Mouse (Mus musculus) lung, postnatal 0 days (tissue): ENCODE measurements around the gene Grk4.

ENCODE experiments used
- CTCF ChIP-seq: IDR thresholded peaks from 2 replicates; pipeline ENCODE4 v1.5.1; 2016; ENCODE audit warnings: antibody characterized with exemption, mild to moderate bottlenecking
- EP300 ChIP-seq: IDR thresholded peaks from 2 replicates; pipeline ENCODE4 v1.6.1; 2016; ENCODE audit warnings: antibody characterized with exemption, mild to moderate bottlenecking, control low read depth

DNA sequence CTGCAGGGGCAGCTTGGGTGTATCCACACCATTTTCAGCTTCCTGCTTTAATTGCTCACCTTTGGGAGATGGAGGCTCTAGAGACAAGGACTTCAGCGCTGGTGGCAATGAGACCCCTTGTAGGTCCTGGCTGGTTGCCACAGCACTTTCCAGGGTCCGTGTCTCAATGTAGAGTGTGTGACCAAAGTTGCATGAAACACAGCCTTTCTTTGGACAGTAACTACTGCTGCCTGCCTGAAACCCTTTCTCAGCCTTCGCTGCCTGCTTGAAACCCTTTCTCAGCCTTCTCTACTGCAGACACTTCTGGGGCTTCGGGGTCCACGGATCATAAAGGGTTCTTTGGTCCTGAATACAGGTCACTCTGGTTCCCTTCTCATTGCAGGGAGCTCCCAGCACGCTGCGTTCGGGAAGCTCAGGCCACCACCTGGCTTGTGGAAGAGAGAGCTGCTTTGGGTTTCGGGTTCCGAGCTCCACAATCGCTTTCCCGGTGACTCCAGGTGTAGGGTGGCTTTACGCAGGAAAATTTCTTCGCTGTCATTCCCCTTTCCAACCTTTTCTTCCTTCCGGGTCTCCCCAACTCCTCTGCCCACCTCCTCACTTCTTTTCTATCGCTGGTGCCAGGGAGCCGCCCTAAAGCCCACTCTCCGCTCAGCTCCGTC is 100.8 kb downstream of the Grk4 start:
- TF ChIP-seq CTCF (no peak), EP300 (no peak)
